Mouse (Mus musculus): ENCODE measurements around the gene Gm5134. TPM values are rescaled to one million over a fixed set of nuclear protein-coding genes. Genes with fewer than 3 reads are reported as not detected.

Gene Gm5134
- 0.77 and 1.7 TPM in 2 replicates for total RNA-seq (2014; fragmentation: Nextera tagmentation)
- total RNA-seq (2017): 0.36 and 0.43 TPM in 2 replicates

DNA sequence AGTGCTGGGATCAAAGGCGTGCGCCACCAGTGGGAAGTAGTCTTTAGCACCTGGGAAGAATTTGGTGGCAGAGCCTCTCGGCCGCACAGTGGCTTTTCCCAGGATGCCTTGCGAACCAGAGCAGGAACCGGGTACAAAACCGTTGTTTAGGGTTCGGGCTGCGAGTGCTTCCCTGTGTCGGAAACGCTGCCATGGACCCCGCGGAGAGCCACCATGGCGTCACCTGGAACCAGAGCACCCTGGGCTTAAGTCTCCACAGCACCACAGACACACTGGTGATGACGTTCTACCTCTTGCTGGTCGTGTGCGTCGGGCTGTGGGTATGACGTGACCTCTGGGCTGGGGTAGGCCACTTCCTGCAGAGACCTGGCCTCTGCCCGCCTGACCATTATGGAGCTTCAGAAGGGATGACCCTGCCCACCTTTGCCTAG lies at the start of gene Gm5134:
Gene Gm5134, plus strand, starts transcription at position 134 of the 431 bp plus-strand sequence.
- ATAC-seq (replicated peaks; ENCODE audit: poor library complexity, severe bottlenecking): peak; percentile 77

DNA sequence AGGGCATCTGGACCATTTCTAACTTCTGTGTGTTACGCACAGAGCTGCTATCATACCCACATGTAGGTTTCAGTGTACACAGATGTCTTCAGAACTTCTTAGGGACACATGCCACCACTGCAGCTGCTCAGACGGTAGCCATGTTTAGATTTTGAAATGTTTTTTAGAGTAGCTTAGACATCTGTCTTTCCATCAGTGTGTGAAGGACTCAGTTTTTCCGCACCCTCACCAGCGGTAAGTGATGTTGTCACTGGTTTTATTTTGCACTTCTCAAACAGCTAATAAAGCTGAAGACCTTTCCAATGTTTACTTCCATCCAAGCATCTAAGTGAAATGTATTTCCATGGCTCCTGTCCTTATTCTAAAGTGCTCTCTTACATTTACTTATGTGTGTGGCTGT lies 47.4 kb upstream of the Gm5134 start:
- no peak for ATAC-seq (replicated peaks; ENCODE audit: poor library complexity, severe bottlenecking)

DNA sequence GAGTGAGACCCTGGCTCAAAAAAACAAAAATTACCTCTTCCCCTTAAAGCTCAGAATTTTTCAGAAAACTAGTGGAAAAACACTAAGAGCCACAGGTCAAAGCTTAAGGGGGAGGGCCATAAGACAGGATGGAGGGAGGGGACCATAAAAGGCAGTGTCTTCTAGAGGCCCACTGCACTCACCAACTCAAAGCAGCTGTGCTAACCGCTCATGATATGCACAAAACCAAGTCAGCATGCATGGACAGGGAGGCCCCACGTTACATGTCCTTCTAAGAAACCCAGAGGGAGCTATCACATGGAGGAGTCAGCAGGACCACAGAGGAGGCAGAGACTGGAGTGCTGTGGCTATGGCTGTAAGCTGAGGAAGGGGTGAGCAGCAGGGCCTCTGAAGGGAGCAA lies 43.6 kb upstream of the Gm5134 start:
- ATAC-seq (replicated peaks; ENCODE audit: poor library complexity, severe bottlenecking): no peak

DNA sequence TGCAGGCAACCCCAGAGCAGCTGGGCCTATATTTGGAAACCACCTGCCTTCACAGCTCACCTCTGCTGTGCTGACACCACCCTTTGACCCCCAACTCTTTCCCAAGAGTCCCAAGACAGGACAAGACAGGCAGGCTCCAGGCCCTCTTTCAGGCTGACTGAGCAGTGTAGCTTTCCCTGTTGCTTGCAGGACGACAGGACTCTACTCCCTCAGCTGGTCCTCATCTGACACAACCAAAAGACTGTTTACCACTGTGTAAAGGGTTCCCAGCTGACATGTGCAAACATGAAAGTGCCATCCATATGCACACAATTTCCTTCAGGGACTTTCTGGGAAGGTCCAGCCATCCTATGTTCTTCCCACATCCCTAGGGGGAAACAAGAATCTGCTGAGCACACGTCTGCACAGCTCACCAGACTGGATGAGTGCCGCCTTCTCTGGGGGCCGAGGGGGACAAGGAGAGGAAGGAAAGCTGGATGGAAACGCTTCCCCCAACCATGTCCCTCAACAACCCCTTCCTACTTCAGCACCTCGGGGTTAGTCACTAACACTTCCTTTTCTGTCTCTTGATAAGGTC lies 41.2 kb upstream of the Gm5134 start:
- no peak for ATAC-seq (replicated peaks; ENCODE audit: poor library complexity, severe bottlenecking)

DNA sequence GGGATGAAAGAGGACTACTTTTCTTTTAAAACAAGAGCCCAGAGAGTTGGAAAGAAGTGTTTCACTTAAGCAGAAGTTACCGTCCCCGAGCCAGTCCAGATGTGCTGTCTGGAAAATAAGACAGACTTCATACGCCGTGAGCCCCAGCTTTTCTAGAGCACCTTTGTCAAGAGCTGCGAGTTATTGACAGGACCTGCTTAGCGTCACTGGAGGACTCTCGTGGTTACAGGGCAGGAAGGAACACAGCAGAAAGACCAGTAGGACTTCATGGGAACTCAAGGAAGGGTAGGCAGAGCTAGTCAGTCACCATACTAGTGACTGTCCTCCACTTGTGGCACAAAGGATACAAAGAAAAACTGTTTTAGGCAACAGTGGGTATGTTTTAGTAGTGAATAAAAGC lies 38.8 kb upstream of the Gm5134 start:
- ATAC-seq (replicated peaks; ENCODE audit: poor library complexity, severe bottlenecking): no peak

DNA sequence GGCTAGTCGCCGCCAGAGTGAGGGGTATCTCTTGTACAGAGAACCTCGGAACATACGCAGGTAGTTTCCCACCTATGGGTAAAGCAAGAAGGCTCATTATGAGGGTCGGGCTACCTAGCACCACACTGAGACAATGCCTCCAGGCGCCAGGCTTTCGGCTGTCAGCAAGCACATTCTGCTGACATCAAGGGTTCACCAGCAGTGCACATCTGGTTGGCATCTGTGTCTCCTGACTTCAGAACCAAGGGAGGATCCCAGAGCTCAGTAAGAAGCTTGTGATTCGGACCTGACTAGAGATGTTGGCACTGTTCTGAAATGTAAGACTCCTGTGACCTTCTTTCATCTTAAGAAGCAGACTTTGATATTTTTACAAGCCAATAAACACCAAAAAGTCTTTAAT lies 37.5 kb upstream of the Gm5134 start:
- ATAC-seq (replicated peaks; ENCODE audit: poor library complexity, severe bottlenecking): no peak

DNA sequence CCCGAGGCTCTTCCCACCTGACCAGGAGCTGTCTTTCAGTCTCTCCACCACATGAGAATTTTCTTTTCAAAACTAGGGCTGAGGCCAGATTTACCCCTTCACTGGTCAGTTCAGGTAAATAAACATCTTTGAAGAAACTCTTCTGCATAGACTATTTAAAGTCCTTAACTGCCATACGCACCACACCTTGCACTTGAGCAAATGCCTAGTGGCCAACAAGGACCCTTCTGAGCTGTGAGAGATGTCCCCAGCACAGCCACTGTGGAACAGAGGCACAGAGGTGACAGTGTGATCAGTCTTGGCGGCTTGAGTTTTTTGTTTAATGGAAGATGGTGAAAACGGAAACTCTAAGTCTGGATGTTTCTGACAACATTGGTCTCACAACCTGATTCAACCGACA lies 35.3 kb upstream of the Gm5134 start:
- no peak for ATAC-seq (replicated peaks; ENCODE audit: poor library complexity, severe bottlenecking)

DNA sequence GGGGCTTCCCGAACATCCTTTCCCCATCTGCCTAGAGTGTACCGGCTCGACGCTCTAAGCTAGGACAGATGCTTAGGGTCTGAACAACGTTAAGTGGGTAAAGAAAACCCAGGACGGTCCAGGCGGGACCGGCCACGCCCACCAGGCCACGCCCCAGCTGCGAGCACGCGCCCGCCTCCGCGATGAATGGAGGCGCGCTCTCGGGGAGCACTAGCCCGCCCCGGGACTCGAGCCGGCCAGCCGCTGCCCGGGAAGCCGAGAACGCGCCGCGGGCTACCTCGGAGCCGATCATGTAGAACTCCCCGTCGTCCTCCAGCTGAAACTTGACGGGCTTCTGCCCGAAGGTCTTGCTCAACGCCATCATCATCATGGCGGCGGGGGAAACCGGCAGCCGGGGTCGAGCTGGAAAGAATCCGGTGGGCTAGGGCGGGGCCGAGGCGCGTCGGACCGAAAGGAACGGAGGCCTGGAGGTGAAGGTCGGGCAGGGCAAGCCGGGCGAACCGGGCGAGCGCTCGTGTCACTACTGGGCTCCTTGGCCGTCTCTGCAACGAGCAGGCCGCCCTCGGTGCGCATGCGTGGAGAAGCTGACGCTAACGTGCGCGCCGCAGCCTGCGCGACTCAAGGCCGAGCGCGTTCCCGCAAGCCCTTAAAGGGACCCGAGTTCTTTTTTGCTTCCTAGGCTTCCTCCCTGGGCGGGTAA lies 33.1 kb upstream of the Gm5134 start, which contains the start of gene Smarcb1:
Gene Smarcb1, minus strand, starts transcription at position 592 of the 700 bp plus-strand sequence.
- ATAC-seq (replicated peaks; ENCODE audit: poor library complexity, severe bottlenecking): peak; percentile 75

DNA sequence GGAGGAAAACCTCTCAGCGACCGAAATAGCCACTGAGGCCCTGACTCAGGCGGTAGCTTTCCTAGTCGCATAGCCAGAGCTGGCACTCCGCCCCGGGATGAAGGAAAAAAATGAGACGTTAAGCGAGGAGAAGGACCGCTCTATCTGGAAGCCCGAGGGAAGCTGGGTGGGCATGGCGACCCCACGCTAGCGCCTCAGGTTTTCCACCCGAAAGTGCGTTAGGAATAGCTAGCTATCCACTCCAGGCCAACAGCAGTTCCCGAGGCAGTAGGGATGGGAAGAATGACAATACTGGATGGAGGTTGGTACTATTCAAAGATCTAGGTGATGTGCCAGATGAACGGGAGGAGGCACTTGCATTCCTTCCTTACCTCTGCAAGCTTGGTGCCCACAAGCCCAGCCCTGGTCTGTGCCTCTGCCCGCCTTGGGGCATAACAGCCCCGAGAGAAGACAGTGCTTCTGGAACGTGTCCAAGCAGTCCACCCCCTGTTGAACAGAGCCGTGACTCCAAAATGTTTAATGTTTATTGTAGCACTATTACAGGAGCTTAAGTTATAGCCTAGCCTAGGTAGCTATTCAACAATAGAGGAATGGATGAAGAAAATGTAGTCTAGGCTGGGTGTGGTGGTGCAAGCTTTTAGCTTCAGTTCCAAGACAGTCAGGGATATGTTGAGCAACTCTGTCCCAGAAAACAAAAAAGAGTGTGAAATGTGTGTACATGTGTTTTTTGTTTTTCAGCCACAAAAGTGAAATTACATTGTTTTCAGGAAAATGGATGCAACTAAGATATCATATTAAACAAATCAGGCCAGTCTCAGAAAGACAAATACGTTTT lies 32.4 kb upstream of the Gm5134 start:
- ATAC-seq (replicated peaks; ENCODE audit: poor library complexity, severe bottlenecking): no peak

DNA sequence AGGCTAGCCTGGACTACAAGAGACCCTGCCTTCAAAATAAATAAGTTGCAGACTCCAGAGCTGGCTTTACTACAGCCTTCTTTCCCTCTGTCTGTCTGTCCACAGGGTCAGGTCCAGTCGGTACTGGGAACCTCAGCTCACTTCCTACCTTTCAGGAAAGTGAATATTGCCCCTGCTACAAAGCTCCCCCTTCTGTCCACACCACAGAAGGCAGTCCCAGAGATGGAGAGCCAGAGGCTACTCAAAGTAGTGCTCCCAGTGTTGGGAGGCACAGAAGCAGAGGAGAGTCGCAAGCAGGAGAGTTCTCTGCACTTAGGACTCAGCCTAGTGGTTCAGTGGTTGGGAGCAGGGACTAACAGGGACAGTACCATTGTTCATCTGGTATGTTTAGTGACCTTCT lies 30.0 kb upstream of the Gm5134 start:
- ATAC-seq (replicated peaks; ENCODE audit: poor library complexity, severe bottlenecking): peak; percentile 15; the same call in 1 of the 2 replicates

DNA sequence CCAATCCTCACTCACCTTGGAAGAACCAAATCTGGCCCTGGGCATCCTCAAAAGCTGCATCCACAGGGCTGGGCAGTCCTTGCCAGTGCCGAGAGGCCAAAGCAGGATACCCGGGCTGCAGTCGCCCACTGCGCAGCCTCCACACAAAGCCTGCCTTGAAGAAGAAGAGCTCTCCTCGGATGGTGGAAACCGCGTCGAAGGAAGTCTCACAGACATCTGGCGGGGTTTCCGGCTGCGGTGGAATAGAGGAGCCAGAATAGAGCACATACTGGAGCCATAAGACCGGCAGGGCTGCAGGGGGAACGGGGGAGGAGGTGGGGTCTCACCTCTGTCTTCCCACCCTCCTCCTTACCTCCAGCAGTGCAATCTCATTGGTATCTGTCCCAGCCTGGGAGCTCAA lies 27.9 kb upstream of the Gm5134 start:
- ATAC-seq (replicated peaks; ENCODE audit: poor library complexity, severe bottlenecking): 0 out of 2 replicates have a peak, but pooled peaks have one; percentile 8

DNA sequence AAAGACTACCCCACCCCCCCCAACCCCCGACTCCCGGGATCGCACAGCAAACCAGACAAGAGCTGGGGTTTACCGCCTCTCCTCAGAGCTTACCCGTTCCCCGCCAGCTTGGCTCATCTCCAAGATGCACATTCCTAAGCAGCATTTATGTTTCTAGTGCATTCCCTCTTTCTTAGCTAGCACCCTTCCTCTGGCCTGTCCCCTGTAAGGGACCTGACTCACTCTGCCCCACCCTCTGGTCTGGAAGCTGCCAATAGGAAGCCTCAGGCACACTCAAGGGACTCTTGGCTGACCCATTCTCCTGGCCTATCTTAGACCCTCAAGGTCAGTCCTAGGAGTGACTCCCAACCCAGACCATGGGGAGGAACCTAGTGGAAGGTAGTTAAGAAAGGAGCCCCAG lies 24.0 kb upstream of the Gm5134 start:
- ATAC-seq (replicated peaks; ENCODE audit: poor library complexity, severe bottlenecking): no peak

DNA sequence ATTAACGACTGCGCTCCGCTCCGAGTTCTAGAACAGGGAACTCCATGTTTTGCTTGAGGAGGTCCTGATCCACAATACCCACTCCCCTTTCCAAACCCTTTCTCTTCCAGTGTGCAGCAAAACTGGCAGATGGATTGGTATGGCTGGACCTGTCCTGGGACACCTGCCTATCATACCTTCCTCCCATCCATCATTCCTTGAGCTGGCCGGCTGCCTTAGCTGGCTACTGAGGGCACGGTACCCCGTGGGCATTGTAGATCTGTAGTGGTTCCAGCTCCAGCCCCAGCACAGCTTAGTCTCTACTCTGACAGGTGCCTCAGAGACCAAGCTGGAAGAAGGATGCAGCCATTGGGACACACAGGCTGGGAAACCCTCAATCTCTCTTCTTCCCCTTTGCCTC lies 23.0 kb upstream of the Gm5134 start:
- ATAC-seq (replicated peaks; ENCODE audit: poor library complexity, severe bottlenecking): no peak

DNA sequence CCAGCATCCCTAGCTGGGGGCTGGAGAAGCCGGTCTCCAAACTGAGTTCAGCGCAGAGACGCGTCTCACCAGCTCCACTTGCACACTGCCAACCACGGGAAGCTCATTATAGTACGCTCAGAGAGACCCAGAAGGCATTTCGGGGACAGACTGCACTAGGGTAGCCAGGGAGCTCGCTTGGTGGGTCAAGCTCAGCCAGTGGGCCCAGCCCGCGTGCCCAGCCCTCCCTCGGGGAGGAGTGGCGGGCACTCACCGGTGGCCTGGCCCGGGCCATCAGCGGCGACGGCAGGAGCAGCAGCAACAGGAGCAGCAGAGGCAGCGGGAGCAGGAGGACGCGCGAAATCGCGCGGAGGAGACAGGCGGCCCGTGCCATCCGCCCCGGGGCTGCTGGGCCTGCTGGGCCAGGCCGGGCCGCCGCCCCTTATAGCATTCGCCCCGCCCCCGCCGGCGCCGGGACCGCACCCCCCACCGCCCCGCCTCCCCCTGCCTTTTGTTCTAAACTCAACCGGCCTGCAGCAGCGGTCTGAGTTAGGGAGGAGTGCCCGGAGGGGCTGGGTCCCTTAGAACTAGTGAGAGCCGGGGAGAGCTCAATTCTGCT lies 22.1 kb upstream of the Gm5134 start:
- ATAC-seq (replicated peaks; ENCODE audit: poor library complexity, severe bottlenecking): peak; percentile 49

DNA sequence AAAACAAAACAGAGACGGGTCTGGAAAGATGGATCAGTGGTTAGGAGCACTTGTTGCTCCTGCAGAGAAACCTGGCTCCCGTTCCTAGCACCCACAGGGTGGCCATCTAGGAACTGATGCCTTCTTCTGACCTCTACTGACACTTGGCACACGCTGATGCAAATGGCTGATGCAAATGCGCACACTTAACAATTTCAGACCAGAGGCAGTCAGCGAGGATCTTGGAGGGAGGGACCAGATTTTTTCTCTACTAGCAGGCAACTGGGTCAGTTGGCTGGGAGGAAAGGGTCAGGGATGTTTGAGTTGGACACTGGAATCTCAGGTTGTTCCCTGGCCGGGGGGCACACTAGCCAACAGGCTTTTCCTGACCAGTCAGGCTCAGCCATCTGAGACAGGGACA lies 21.4 kb upstream of the Gm5134 start, which contains the start of gene Chchd10:
Gene Chchd10, plus strand, starts transcription at position 240 of the 400 bp plus-strand sequence.
- ATAC-seq (replicated peaks; ENCODE audit: poor library complexity, severe bottlenecking): no peak

DNA sequence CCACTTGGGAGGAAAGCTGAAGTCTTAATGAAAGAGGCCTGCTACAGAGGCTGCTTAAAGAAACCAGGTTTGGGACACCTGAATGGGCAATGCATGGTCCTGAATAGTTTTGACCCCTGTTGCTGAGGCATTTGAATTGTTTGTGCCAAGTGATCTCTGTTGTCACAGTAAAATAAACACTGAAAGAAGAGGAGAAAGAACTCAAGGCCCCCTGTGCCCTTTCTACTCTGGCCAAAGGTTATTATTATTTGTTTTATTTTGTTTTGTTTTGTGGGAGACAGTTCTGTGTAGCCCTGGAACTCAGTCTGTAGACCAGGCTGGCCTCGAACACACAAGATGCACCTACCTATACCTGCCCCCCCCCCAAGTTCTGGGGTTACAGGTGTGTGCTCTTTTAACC lies 19.3 kb upstream of the Gm5134 start:
- no peak for ATAC-seq (replicated peaks; ENCODE audit: poor library complexity, severe bottlenecking)

DNA sequence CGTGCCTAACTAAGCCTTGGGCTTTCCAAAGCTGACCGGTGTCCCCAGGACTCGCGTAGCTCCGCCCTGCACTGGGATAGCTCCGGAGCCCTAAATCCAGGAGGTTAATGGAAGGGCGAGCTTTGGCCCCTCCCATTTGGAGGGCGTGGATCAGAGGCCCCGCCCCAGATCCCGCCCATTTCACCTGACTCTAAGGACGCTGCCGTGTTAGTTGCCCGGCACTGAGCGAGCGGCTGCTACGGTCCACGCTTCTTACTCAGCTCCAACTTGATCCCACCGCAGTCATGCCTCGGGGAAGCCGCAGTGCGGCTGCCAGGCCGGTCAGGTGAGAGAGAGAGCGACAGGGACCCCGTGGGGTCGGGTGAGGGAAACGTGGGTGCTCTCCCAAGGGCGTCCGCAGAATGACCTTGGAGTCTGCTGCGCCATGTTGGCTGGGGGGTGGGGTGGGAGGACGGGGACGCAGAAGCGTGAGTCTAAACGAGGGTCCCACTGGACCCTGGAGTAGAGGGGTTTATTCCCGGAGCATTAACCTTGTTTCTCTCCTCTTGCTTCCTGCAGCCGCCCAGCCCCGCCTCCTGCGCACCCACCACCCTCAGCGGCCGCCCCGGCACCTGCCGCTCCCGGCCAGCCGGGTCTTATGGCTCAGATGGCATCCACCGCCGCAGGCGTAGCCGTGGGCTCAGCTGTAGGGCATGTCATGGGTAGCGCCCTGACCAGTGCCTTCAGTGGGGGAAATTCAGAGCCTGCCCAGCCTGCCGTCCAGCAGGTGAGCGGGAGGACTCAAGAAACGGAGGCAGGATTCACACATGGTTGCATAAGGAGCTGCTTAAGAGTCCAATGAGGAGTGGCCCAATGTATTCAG lies 18.4 kb upstream of the Gm5134 start, which contains the start of gene Mmp11:
Gene Mmp11, minus strand, starts transcription at position 817 of the 862 bp plus-strand sequence.
- peak; percentile 80 for ATAC-seq (replicated peaks; ENCODE audit: poor library complexity, severe bottlenecking)

DNA sequence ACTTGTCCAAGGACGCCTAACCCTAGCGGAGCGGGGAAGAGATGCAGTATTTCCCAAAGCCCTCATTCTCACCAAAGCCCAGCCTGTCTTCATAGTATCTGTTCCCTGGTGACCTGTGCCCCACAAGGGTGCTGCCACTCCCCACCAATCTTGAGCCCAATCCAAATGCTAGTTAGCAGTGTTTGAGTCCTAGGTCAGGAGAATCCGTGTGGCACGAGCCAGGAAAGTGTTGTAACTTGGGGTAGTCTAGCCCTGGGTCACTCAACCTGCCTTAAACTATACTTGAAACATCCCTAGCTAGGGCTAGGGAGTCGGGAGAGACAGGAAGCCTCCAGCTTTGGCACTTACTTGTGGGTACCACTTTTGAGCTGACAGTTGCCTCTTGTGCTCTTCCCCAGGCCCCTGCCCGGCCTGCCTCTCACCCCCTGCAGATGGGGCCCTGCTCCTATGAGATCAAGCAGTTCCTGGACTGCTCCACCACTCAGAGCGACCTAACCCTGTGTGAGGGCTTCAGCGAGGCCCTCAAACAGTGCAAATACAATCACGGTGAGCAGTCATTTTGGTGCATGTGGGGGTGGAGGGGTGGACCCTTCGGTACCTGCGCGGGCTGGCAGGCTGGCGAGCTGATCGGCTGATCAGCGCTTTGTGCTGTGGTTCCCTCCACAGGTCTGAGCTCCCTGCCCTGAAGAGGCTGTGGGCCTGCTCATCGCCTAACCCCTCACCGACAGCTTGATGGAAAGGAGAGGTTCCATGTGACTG lies 17.2 kb upstream of the Gm5134 start:
- ATAC-seq (replicated peaks; ENCODE audit: poor library complexity, severe bottlenecking): no peak
